Mouse (Mus musculus) cerebellum, postnatal 10 days (tissue): ENCODE measurements at regions not wholly inside any gene's neighbourhood (a gene's known extent, or its start where the extent isn't known, plus 50 kb on each side); places are given as distances from the start of the nearest gene placed in this dataset.

Experiments used
- DNase-seq, 2 experiments: peaks; one replicate each; pipeline ENCODE4 v3.0.0; 2021; ENCODE audit warnings: mixed read lengths in 2 of 2

GRCm38 (mm10) chr2:137409611-137410010, 293.2 kb upstream of the Jag1 start:
- DNase-seq = no peak

- no peak for DNase-seq
Observed at GRCm38 (mm10) chr2:137408294-137408693, 291.9 kb upstream of the Jag1 start.

GRCm38 (mm10) chr2:137393486-137393885, 277.0 kb upstream of the Jag1 start:
- no peak for DNase-seq

- DNase-seq = no peak
Observed at GRCm38 (mm10) chr2:137379816-137380215, 263.4 kb upstream of the Jag1 start.

- DNase-seq = no peak
Observed at GRCm38 (mm10) chr2:137375346-137375745, 258.9 kb upstream of the Jag1 start.

GRCm38 (mm10) chr2:137371062-137371461, 254.6 kb upstream of the Jag1 start:
- no peak for DNase-seq

- no peak for DNase-seq
Observed at GRCm38 (mm10) chr2:137363006-137363405, 246.6 kb upstream of the Jag1 start.

- DNase-seq = no peak
Observed at GRCm38 (mm10) chr2:137357181-137357738, 240.8 kb upstream of the Jag1 start.

- peak; percentile 35 to 52 for DNase-seq
Observed at GRCm38 (mm10) chr2:137343736-137344135, 227.3 kb upstream of the Jag1 start.

GRCm38 (mm10) chr2:137329995-137330394, 213.6 kb upstream of the Jag1 start:
- no peak for DNase-seq

- DNase-seq = no peak
Observed at GRCm38 (mm10) chr2:137323445-137323844, 207.0 kb upstream of the Jag1 start.

- DNase-seq = peak; percentile 38 to 50
Observed at GRCm38 (mm10) chr2:137310511-137310910, 194.1 kb upstream of the Jag1 start.

GRCm38 (mm10) chr2:137308116-137308515, 191.7 kb upstream of the Jag1 start:
- no peak for DNase-seq

GRCm38 (mm10) chr2:137301474-137302267, 185.2 kb upstream of the Jag1 start:
- DNase-seq = no peak

GRCm38 (mm10) chr2:137289231-137289630, 172.8 kb upstream of the Jag1 start:
- DNase-seq = no peak

GRCm38 (mm10) chr2:137271575-137272180, 155.2 kb upstream of the Jag1 start:
- DNase-seq = no peak

GRCm38 (mm10) chr2:137262911-137263310, 146.5 kb upstream of the Jag1 start:
- DNase-seq = no peak

GRCm38 (mm10) chr2:137257847-137258515, 141.5 kb upstream of the Jag1 start:
- no peak for DNase-seq

- no peak for DNase-seq
Observed at GRCm38 (mm10) chr2:137247931-137248330, 131.5 kb upstream of the Jag1 start.

- DNase-seq = no peak
Observed at GRCm38 (mm10) chr2:137244370-137244769, 127.9 kb upstream of the Jag1 start.

- DNase-seq = peak; percentile 10 to 17
Observed at GRCm38 (mm10) chr2:137243914-137244313, 127.5 kb upstream of the Jag1 start.

- no peak for DNase-seq
Observed at GRCm38 (mm10) chr2:137236961-137237360, 120.5 kb upstream of the Jag1 start.

GRCm38 (mm10) chr2:137233936-137234335, 117.5 kb upstream of the Jag1 start:
- peak; percentile 63 to 74 for DNase-seq

- no peak for DNase-seq
Observed at GRCm38 (mm10) chr2:137231161-137231560, 114.7 kb upstream of the Jag1 start.
